Mouse (Mus musculus): Measurements from ENCODE around the gene Plcg2. TPM values are rescaled to one million over a fixed set of nuclear protein-coding genes. Genes with fewer than 3 reads are reported as not detected.

Plcg2 gene
- polyA plus RNA-seq, 1 experiment from 2014 or later, result 7.3 TPM

GRCm38 (mm10) chr8:117479996-117480395 is 18.1 kb upstream of the Plcg2 start:
- H3K36me3 ChIP-seq (replicated peaks; ENCODE audit: insufficient read depth, low read length), result no peaks in the 10 kb centered on the region
- H3K9me3 ChIP-seq (ENCODE audit: low read length), result 0 out of 2 replicates have a peak, but pooled peaks cover 2% of the 10 kb centered on the region
- no peak overlapping the region for H3K27ac ChIP-seq (ENCODE audit: low read depth)
- no peak for TF ChIP-seq CTCF (IDR thresholded peaks at IDR 0.05; ENCODE audit: low read depth)
- TF ChIP-seq EP300 (IDR thresholded peaks at IDR 0.05; ENCODE audit: low read depth), result no peak
- H3K27me3 ChIP-seq (ENCODE audit: insufficient read depth, low read length), result no peaks in the 10 kb centered on the region
- no peak overlapping the region for H3K9ac ChIP-seq (replicated peaks)
- peaks cover 5% of the 10 kb centered on the region; the same call in 1 of the 2 replicates for H3K4me1 ChIP-seq (ENCODE audit: insufficient read depth)
- H3K4me3 ChIP-seq (ENCODE audit: low read depth, low read length), result no peak overlapping the region
- DNase-seq, result no peak
- WGBS (ENCODE audit: insufficient replicate concordance), result 73% methylated on average over 9 of the region's 9 CpGs
- no peak for ATAC-seq
- H3K4me2 ChIP-seq (ENCODE audit: low read depth, low read length), result no peak overlapping the region

GRCm38 (mm10) chr8:117480516-117480915 is 17.6 kb upstream of the Plcg2 start:
- peaks cover 5% of the 10 kb centered on the region; the same call in 1 of the 2 replicates for H3K4me1 ChIP-seq (ENCODE audit: insufficient read depth)
- DNase-seq, result no peak
- H3K27me3 ChIP-seq (ENCODE audit: insufficient read depth, low read length), result no peaks in the 10 kb centered on the region
- H3K9ac ChIP-seq (replicated peaks), result no peak overlapping the region
- H3K4me3 ChIP-seq (ENCODE audit: low read depth, low read length), result no peak overlapping the region
- ATAC-seq, result peak; percentile 33
- no peaks in the 10 kb centered on the region for H3K36me3 ChIP-seq (replicated peaks; ENCODE audit: insufficient read depth, low read length)
- 61% methylated on average over 5 of the region's 5 CpGs for WGBS (ENCODE audit: insufficient replicate concordance)
- 0 out of 2 replicates have a peak overlapping the region, but pooled peaks have one; percentile 22 for H3K27ac ChIP-seq (ENCODE audit: low read depth)
- H3K9me3 ChIP-seq (ENCODE audit: low read length), result 0 out of 2 replicates have a peak, but pooled peaks cover 2% of the 10 kb centered on the region
- H3K4me2 ChIP-seq (ENCODE audit: low read depth, low read length), result 0 out of 2 replicates have a peak overlapping the region, but pooled peaks have one; percentile 0
- TF ChIP-seq EP300 (IDR thresholded peaks at IDR 0.05; ENCODE audit: low read depth) (no peak), CTCF (IDR thresholded peaks at IDR 0.05; ENCODE audit: low read depth) (no peak)

GRCm38 (mm10) chr8:117481830-117482229 is 16.3 kb upstream of the Plcg2 start:
- no peak for TF ChIP-seq EP300 (IDR thresholded peaks at IDR 0.05; ENCODE audit: low read depth)
- no peak for TF ChIP-seq CTCF (IDR thresholded peaks at IDR 0.05; ENCODE audit: low read depth)
- 0 out of 2 replicates have a peak overlapping the region, but pooled peaks have one; percentile 0 for H3K4me2 ChIP-seq (ENCODE audit: low read depth, low read length)
- 0 out of 2 replicates have a peak overlapping the region, but pooled peaks have one; percentile 10 for H3K4me3 ChIP-seq (ENCODE audit: low read depth, low read length)
- DNase-seq, result peak; percentile 72
- WGBS (ENCODE audit: insufficient replicate concordance), result 29% methylated on average over 5 of the region's 5 CpGs
- H3K4me1 ChIP-seq (ENCODE audit: insufficient read depth), result peaks cover 5% of the 10 kb centered on the region; the same call in 1 of the 2 replicates
- ATAC-seq, result peak; percentile 75
- H3K27ac ChIP-seq (ENCODE audit: low read depth), result peak overlapping the region; percentile 30; the same call in 1 of the 2 replicates
- H3K9me3 ChIP-seq (ENCODE audit: low read length), result 0 out of 2 replicates have a peak, but pooled peaks cover 2% of the 10 kb centered on the region
- H3K27me3 ChIP-seq (ENCODE audit: insufficient read depth, low read length), result no peaks in the 10 kb centered on the region
- no peaks in the 10 kb centered on the region for H3K36me3 ChIP-seq (replicated peaks; ENCODE audit: insufficient read depth, low read length)
- no peak overlapping the region for H3K9ac ChIP-seq (replicated peaks)

GRCm38 (mm10) chr8:117484731-117485130 is 13.4 kb upstream of the Plcg2 start:
- H3K27ac ChIP-seq (ENCODE audit: low read depth), result no peak overlapping the region
- H3K27me3 ChIP-seq (ENCODE audit: insufficient read depth, low read length), result no peaks in the 10 kb centered on the region
- no peak overlapping the region for H3K9ac ChIP-seq (replicated peaks)
- no peak overlapping the region for H3K4me2 ChIP-seq (ENCODE audit: low read depth, low read length)
- TF ChIP-seq EP300 (IDR thresholded peaks at IDR 0.05; ENCODE audit: low read depth) (no peak), CTCF (IDR thresholded peaks at IDR 0.05; ENCODE audit: low read depth) (no peak)
- H3K4me1 ChIP-seq (ENCODE audit: insufficient read depth), result peaks cover 2% of the 10 kb centered on the region; the same call in 1 of the 2 replicates
- ATAC-seq (no peak), DNase-seq (no peak)
- H3K9me3 ChIP-seq (ENCODE audit: low read length), result 0 out of 2 replicates have a peak, but pooled peaks cover 2% of the 10 kb centered on the region
- no peaks in the 10 kb centered on the region for H3K36me3 ChIP-seq (replicated peaks; ENCODE audit: insufficient read depth, low read length)
- no peak overlapping the region for H3K4me3 ChIP-seq (ENCODE audit: low read depth, low read length)
- 74% methylated on average over 8 of the region's 8 CpGs for WGBS (ENCODE audit: insufficient replicate concordance)

GRCm38 (mm10) chr8:117485316-117485715 is 12.8 kb upstream of the Plcg2 start:
- no peak overlapping the region for H3K9ac ChIP-seq (replicated peaks)
- WGBS (ENCODE audit: insufficient replicate concordance), result 65% methylated on average over 1 of the region's 1 CpGs
- TF ChIP-seq CTCF (IDR thresholded peaks at IDR 0.05; ENCODE audit: low read depth) (no peak), EP300 (IDR thresholded peaks at IDR 0.05; ENCODE audit: low read depth) (no peak)
- H3K4me3 ChIP-seq (ENCODE audit: low read depth, low read length), result no peak overlapping the region
- H3K4me2 ChIP-seq (ENCODE audit: low read depth, low read length), result no peak overlapping the region
- H3K27me3 ChIP-seq (ENCODE audit: insufficient read depth, low read length), result no peaks in the 10 kb centered on the region
- peaks cover 2% of the 10 kb centered on the region; the same call in 1 of the 2 replicates for H3K4me1 ChIP-seq (ENCODE audit: insufficient read depth)
- no peaks in the 10 kb centered on the region for H3K9me3 ChIP-seq (ENCODE audit: low read length)
- H3K27ac ChIP-seq (ENCODE audit: low read depth), result no peak overlapping the region
- no peaks in the 10 kb centered on the region for H3K36me3 ChIP-seq (replicated peaks; ENCODE audit: insufficient read depth, low read length)
- ATAC-seq (no peak), DNase-seq (no peak)

- no peaks in the 10 kb centered on the region for H3K27me3 ChIP-seq (ENCODE audit: insufficient read depth, low read length)
- WGBS (ENCODE audit: insufficient replicate concordance), result 76% methylated on average over 10 of the region's 10 CpGs
- H3K4me1 ChIP-seq (ENCODE audit: insufficient read depth), result peaks cover 8% of the 10 kb centered on the region
- H3K4me2 ChIP-seq (ENCODE audit: low read depth, low read length), result no peak overlapping the region
- H3K9ac ChIP-seq (replicated peaks), result no peak overlapping the region
- DNase-seq (no peak), ATAC-seq (no peak)
- H3K9me3 ChIP-seq (ENCODE audit: low read length), result no peaks in the 10 kb centered on the region
- no peak for TF ChIP-seq EP300 (IDR thresholded peaks at IDR 0.05; ENCODE audit: low read depth)
- TF ChIP-seq CTCF (IDR thresholded peaks at IDR 0.05; ENCODE audit: low read depth), result no peak
- H3K4me3 ChIP-seq (ENCODE audit: low read depth, low read length), result no peak overlapping the region
- H3K27ac ChIP-seq (ENCODE audit: low read depth), result no peak overlapping the region
- H3K36me3 ChIP-seq (replicated peaks; ENCODE audit: insufficient read depth, low read length), result no peaks in the 10 kb centered on the region
Measured at GRCm38 (mm10) chr8:117488246-117489005, 9.7 kb upstream of the Plcg2 start.

Measured in liver, postnatal 0 days (tissue).